Mouse (Mus musculus) liver, postnatal 0 days (tissue): ENCODE results near the gene Igf2bp3.

Experiments
- CTCF ChIP-seq: sonication (generic); IDR thresholded peaks from 2 replicates; pipeline ENCODE4 v1.5.1; 2016; ENCODE audit warnings: antibody characterized with exemption, low read depth
- EP300 ChIP-seq: IDR thresholded peaks from 2 replicates; pipeline ENCODE4 v1.6.1; 2016; ENCODE audit warnings: antibody characterized with exemption, low read depth, mild to moderate bottlenecking

GRCm38 (mm10) chr6:49247246-49247645 is 32.5 kb upstream of the Igf2bp3 start:
- TF ChIP-seq EP300 (no peak), CTCF (peak; percentile 78)
